Mouse (Mus musculus): ENCODE measurements at regions not wholly inside any gene's neighbourhood (a gene's known extent, or its start where the extent isn't known, plus 50 kb on each side); places are given as distances from the start of the nearest gene placed in this dataset.
A peak's percentile ranks its signal among the peaks of the same experiment; 100 is the strongest.

DNA sequence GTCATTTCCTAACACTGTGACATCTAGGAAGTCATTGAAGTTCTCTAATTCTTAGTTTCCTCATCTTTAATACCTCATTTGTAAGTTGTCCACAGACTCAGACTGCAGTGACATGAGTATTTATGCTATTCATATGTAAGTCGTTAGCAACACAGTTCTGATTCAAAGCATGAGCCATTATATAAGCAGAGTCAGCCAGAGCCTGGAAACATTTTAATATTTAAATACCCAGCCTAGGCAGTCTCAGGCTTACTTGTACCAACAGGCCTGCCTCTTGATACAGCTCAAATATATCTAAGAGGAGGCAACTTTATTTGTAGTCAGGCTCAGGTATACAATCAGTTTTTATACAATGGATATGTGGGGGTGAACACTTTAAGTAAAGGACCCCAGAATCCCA, 534.8 kb upstream of the Gm26657 start:
- no peak for ATAC-seq (replicated peaks; ENCODE audit: poor library complexity, severe bottlenecking)

DNA sequence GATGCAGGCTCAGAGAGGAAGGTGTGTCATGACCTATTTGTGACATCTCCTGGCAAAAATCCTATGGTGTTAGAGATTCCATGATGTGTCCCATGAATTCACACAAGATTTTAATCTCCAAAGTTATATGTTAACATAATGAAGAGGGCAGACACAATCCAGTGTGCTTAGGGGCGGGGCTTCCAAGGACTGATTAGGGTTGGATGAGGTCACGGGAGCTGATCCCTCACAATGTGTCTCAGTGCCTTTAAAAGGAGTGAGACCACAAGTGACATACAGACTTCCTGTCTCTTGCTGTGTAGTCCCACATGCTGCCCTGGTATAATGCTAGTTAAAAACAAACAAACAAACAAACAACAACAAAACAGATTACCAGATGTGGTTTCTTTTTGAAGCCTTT, 546.5 kb upstream of the Gm26657 start:
- ATAC-seq (replicated peaks; ENCODE audit: poor library complexity, severe bottlenecking): no peak

DNA sequence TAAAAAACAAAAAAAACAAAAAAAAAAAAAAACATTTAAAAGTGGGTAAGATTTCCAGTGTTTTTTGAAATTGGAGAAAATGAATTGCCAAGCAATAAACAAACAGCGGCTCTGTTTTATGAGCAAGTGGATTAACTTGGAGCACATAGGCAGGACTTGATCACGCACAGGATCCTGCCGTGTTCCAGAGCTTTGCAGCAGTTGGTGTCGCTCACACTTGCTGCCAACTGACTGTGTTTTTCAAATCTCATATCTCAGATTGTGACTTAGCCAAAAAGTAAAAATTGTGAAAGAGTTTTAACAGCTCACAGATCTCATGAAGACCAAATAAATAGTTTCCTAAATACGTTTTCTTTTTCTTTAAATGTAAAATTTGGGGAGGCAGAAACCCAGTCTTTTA, 547.4 kb upstream of the Gm26657 start:
- no peak for ATAC-seq (replicated peaks; ENCODE audit: poor library complexity, severe bottlenecking)

DNA sequence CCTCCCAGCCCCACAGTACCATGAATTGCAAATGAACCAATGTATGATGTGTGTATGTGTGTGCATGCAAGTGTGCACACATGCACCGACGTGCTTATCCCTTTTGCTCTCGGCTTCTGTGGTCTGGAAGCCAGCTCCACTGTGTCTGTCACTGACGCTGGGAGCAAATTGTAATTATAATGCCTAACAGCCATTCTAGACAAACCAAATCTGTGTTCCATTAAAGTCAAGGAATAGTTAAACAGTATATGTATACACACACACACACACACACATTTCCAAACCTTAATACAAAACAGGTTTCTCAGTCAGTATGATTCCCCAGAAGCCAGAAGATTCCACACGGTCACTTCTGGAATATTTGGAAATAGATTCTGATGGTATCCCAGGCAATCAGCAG, 560.3 kb upstream of the Gm26657 start:
- ATAC-seq (replicated peaks; ENCODE audit: poor library complexity, severe bottlenecking): no peak

- no peak for ATAC-seq (replicated peaks; ENCODE audit: poor library complexity, severe bottlenecking)
Observed at GRCm38 (mm10) chr4:56178844-56179481, 560.9 kb upstream of the Gm26657 start.

- ATAC-seq (replicated peaks; ENCODE audit: poor library complexity, severe bottlenecking): no peak
Observed at GRCm38 (mm10) chr4:56161257-56161594, 578.6 kb upstream of the Gm26657 start.

DNA sequence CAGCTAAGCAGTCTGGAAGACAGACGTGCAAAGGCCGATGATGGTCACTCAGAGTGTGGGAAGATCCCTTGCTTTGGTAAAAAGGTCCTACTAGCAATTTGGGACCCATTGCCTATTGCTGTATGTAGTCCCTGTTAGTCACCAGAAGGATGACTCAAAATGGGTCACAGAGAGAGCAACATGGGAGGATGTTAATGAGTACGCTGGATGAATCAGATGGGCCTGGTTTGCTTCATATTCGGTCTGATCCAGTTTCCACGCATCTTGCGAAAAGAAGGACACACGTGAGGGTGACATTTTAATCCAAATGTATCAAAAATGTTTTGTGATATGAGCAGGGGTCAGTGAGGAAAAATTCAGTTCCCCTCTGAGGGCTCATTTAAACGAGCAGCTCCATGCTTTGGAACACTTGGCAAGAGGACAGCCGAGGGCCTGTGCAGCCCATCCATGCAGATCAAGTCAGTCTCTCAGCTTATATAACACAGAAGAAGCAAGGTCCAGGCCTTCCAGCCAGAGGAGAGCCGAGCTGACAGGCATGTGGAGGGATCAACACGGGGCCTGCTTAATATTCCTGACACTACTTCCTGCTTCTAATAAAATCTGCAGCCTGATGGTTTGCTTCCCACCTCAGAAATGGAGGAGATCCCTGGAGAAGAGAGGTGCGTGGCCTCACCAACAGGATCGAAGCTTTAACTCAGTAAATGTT, 579.2 kb upstream of the Gm26657 start:
- no peak for ATAC-seq (replicated peaks; ENCODE audit: poor library complexity, severe bottlenecking)

DNA sequence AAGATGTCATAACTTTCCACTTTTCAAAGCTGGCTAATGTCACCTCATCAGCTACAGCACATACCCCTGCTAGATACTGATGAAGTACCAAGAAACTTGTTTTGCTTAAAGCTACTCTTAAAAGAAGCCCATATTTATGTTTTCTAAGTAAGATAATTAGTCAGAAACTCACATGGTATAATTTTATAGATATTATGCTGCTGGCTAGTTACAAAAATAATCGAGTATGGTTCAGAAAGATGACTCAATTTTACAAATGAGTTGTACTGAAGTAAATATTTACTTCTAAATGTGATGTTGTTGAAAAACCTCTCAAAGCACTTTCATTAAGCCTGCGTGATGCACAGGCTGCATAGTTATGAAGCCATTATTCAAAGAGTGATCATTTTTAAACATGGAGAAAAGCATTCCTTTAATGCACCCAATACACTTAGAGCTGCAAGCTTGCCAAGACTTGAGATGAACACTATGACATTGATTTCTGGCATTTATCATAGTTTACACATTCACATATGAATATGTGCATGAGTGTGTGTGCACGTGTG, 582.3 kb upstream of the Gm26657 start:
- ATAC-seq (replicated peaks; ENCODE audit: poor library complexity, severe bottlenecking): no peak

GRCm38 (mm10) chr4:56150716-56151115, 589.2 kb upstream of the Gm26657 start:
- no peak for ATAC-seq (replicated peaks; ENCODE audit: poor library complexity, severe bottlenecking)

DNA sequence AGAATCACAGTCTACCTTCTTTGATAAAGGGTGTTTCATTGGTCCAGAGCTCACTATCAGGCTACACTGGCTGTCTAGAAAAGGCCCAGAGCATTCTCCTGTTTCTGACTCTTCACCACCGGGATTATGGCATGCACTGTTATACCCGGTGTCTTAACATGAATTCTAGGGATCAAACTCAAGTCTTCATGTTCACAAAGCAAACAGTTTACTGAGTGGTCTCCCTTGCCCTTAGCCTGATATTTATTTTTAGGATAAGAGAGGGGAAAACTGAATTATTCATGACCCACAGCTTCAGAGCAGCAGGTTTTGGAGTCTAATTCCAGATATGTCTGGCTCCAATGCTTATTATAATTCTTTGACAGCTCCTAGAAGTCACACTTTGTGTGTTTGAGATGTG, 596.0 kb upstream of the Gm26657 start:
- no peak for ATAC-seq (replicated peaks; ENCODE audit: poor library complexity, severe bottlenecking)

DNA sequence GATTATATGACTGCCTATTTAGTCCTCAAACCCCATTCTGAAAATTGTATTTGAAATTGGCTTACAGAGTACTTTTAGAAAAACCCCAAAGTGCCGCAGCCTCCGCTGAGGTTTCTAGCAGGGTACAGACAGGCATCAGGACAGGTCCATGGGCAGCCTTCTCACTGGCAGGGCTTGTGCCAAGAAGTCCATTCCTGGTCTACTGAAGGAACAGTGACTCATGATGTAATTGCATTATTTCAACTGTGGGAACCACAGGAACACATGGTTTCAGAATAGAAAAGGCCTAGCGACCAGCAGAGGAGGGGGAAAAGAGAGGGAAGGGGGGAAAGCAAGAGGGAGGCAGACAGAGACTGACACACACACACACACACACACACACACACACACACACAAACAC, 603.0 kb upstream of the Gm26657 start:
- ATAC-seq (replicated peaks; ENCODE audit: poor library complexity, severe bottlenecking): no peak

DNA sequence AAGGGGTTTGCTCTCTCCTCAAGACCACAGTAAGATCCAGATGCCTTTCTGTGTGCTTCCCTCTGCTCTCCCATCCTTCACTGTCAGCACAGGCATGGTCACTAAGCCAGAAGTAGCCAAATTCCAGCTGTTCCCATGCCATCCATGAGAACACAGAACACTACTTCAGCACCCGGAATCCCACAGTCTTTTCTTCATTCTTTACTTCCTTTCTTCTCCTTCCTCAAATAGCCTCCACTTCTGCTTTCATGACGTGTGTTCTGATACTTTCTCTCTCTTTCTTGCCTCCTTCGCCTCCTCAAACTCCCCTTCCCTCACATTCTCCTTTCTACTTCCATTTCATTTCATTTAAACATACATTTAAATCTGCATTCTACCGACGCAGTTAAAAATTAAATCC, 602.1 kb upstream of the Klf4 start:
- ATAC-seq (replicated peaks; ENCODE audit: poor library complexity, severe bottlenecking): peak; percentile 56

- no peak for ATAC-seq (replicated peaks; ENCODE audit: poor library complexity, severe bottlenecking)
Observed at GRCm38 (mm10) chr4:56127730-56128482, 595.6 kb upstream of the Klf4 start.

- no peak for ATAC-seq (replicated peaks; ENCODE audit: poor library complexity, severe bottlenecking)
Observed at GRCm38 (mm10) chr4:56124515-56124914, 592.2 kb upstream of the Klf4 start.

DNA sequence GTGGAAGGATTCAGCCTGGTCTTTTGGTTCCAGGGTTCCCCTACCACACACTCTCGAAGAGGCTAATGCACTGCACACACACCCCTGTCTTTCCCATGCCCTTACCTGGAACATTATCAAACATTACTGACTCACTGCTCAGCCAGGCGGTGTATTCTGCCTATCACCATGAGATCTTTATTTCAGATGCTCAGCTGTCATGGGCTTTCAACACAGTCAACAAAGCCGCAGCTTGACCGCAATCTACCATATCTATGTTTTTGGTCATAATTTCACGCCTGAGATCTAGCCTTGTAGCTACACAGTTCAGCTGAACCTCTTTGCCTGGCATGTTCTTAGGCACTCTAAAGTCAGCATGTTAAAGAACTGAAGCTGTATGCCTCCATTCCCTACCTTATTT, 589.9 kb upstream of the Klf4 start:
- no peak for ATAC-seq (replicated peaks; ENCODE audit: poor library complexity, severe bottlenecking)

DNA sequence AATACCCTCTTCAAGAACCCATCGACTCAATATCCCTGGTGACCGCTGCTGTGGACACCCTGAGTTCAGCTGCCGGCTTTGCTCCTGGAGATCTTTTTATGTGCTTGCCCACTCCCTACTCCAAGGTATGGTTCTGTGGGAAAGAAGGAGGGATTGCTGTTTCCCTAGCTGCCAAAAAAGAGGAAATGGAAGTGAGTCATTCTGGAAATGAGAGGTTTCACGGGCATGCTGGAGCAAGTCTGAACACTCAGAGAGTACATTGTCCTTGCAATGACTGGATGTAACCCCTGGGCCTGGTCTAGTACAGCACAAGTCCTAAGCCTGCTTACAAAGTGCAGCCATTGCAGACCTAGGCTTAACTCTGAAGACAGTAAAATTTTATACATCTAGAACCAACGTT, 589.4 kb upstream of the Klf4 start:
- ATAC-seq (replicated peaks; ENCODE audit: poor library complexity, severe bottlenecking): 0 out of 2 replicates have a peak, but pooled peaks have one; percentile 37

DNA sequence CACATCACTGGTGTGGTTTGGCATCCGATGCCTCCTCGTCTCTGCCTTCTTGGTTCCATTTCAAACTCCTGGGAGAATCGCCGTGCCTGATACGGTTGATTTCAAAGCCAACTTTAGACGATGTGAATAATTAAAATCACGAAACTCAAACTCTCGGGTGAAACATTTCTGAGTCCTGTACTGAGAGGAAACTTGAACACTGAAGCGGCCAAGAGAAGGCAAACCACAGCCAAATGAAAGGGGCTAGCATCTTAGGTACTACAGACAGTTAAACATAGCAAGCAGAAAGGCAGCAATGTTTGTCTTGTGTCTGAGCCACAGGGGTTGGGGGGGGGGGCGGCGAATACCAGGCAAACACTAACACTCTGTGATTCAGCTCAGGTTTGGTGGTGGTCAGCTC, 588.1 kb upstream of the Klf4 start:
- ATAC-seq (replicated peaks; ENCODE audit: poor library complexity, severe bottlenecking): no peak

- peak; percentile 98 for ATAC-seq (replicated peaks; ENCODE audit: poor library complexity, severe bottlenecking)
Observed at GRCm38 (mm10) chr4:56113701-56114196, 581.5 kb upstream of the Klf4 start.

DNA sequence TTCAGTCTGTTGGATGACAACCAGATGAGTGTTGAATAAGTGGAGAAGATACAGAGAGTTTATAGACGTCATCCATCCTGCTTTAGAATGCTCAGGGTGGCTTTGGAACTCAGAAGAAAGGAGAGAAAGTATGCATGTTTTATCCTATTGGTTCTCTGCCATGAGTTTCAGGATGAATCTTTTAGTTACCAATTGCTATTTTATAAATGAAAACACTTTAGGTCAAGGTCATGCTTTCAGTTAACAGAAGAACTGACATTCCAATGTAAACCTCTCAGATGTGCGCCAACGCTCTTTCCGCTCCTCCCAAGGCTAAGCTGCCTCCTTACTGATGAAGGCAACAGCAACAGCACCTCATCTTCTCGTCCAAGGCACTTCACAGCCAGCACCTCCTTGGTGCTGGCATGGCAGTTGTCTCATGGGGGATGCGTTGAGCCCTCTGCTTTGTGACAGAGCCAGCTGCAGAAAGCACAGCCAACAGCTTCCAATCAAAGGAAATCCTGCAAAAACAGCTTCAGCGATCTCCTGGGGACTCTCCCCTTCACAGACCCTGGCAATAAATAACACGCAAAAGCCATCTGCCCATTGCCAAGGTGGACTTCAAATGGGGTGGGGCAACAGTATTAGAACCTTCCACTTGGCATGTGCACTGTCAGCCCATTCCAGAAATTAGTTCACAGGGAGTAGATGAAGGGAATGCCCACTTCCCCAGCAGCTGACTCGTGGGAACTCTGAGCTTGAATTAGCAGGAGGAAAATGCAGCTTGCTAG, 580.9 kb upstream of the Klf4 start:
- ATAC-seq (replicated peaks; ENCODE audit: poor library complexity, severe bottlenecking): no peak

DNA sequence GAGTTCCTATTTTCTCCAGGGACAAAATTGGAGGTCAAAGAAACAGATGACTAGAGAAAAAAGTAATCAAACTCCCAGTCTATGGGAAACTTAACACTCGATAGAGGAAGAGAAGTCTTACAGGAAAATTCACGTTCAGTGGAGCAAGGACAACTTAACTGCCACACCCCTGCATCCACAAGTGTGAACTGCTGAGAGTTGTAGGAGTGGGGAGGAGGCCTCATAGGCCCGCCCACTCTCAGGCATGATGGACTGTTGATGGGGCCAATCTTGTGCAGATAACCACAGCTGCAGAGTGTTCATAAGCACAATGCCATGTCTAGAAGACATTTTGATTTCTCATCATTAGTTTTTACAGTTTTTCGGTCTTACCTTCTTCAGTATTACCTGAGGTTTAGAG, 574.7 kb upstream of the Klf4 start:
- ATAC-seq (replicated peaks; ENCODE audit: poor library complexity, severe bottlenecking): no peak

- ATAC-seq (replicated peaks; ENCODE audit: poor library complexity, severe bottlenecking): no peak
Observed at GRCm38 (mm10) chr4:56102314-56102713, 570.0 kb upstream of the Klf4 start.
